Mouse (Mus musculus): ENCODE measurements around the gene Il18rap.

GRCm38 (mm10) chr1:40468805-40469204, 46.4 kb upstream of the Il18rap start:
- TF ChIP-seq CTCF (IDR thresholded peaks at IDR 0.05; ENCODE audit: low read depth, low read length) = no peak
- TF ChIP-seq POLR2A (IDR thresholded peaks at IDR 0.05; ENCODE audit: borderline replicate concordance, low read depth, low read length) = no peak

Data from bone marrow macrophage, adult 2 months (primary cell).